Mouse (Mus musculus): ENCODE measurements at regions not wholly inside any gene's neighbourhood (a gene's known extent, or its start where the extent isn't known, plus 50 kb on each side); places are given as distances from the start of the nearest gene placed in this dataset.

GRCm38 (mm10) chr12:27537017-27537416, 194.6 kb upstream of the Sox11 start:
- no peak overlapping the region for H3K4me3 ChIP-seq
- H3K27ac ChIP-seq = peak overlapping the region; percentile 23; the same call in 1 of the 2 replicates
- no peaks in the 10 kb centered on the region for H3K27me3 ChIP-seq (ENCODE audit: insufficient read depth, poor library complexity, severe bottlenecking)
- peaks cover 20% of the 10 kb centered on the region for H3K4me1 ChIP-seq (replicated peaks)
- WGBS = 71% methylated on average over 9 of the region's 9 CpGs
- H3K9me3 ChIP-seq = no peaks in the 10 kb centered on the region
- H3K36me3 ChIP-seq = no peaks in the 10 kb centered on the region
- DNase-seq (ENCODE audit: low spot score) = no peak

- 60% methylated on average over 2 of the region's 2 CpGs for WGBS
- Histone ChIP-seq H3K4me1 (replicated peaks) (0 out of 2 replicates have a peak, but pooled peaks cover 3% of the 10 kb centered on the region), H3K9me3 (no peaks in the 10 kb centered on the region), H3K27ac (no peak overlapping the region), H3K36me3 (no peaks in the 10 kb centered on the region), H3K27me3 (ENCODE audit: insufficient read depth, poor library complexity, severe bottlenecking) (no peaks in the 10 kb centered on the region), H3K4me3 (no peak overlapping the region)
- DNase-seq (ENCODE audit: low spot score) = no peak
Observed at GRCm38 (mm10) chr12:27525604-27526003, 183.2 kb upstream of the Sox11 start.

GRCm38 (mm10) chr12:27513253-27513652, 170.9 kb upstream of the Sox11 start:
- DNase-seq (ENCODE audit: low spot score) = no peak
- 87% methylated on average over 3 of the region's 3 CpGs for WGBS
- Histone ChIP-seq H3K4me1 (replicated peaks) (no peaks in the 10 kb centered on the region), H3K4me3 (no peak overlapping the region), H3K27me3 (ENCODE audit: insufficient read depth, poor library complexity, severe bottlenecking) (no peaks in the 10 kb centered on the region), H3K36me3 (no peaks in the 10 kb centered on the region), H3K9me3 (no peaks in the 10 kb centered on the region), H3K27ac (no peak overlapping the region)

- Histone ChIP-seq H3K27me3 (ENCODE audit: insufficient read depth, poor library complexity, severe bottlenecking) (no peaks in the 10 kb centered on the region), H3K9me3 (no peaks in the 10 kb centered on the region), H3K4me1 (replicated peaks) (peaks cover 3% of the 10 kb centered on the region), H3K36me3 (no peaks in the 10 kb centered on the region), H3K4me3 (no peak overlapping the region), H3K27ac (no peak overlapping the region)
- no peak for DNase-seq (ENCODE audit: low spot score)
Observed at GRCm38 (mm10) chr12:27508226-27508560, 165.8 kb upstream of the Sox11 start.

GRCm38 (mm10) chr12:27507523-27508225, 165.3 kb upstream of the Sox11 start:
- no peak overlapping the region for H3K4me3 ChIP-seq
- no peak for DNase-seq (ENCODE audit: low spot score)
- 63% methylated on average over 5 of the region's 5 CpGs for WGBS
- H3K4me1 ChIP-seq (replicated peaks) = peaks cover 9% of the 10 kb centered on the region
- H3K27ac ChIP-seq = no peak overlapping the region
- no peaks in the 10 kb centered on the region for H3K9me3 ChIP-seq
- no peaks in the 10 kb centered on the region for H3K27me3 ChIP-seq (ENCODE audit: insufficient read depth, poor library complexity, severe bottlenecking)
- no peaks in the 10 kb centered on the region for H3K36me3 ChIP-seq

GRCm38 (mm10) chr12:27502716-27503486, 160.5 kb upstream of the Sox11 start:
- H3K4me1 ChIP-seq (replicated peaks) = peaks cover 32% of the 10 kb centered on the region
- 20% methylated on average over 6 of the region's 6 CpGs for WGBS
- no peak overlapping the region for H3K4me3 ChIP-seq
- peak; percentile 35 for DNase-seq (ENCODE audit: low spot score)
- H3K27ac ChIP-seq = peak overlapping the region; percentile 66
- H3K27me3 ChIP-seq (ENCODE audit: insufficient read depth, poor library complexity, severe bottlenecking) = no peaks in the 10 kb centered on the region
- no peaks in the 10 kb centered on the region for H3K9me3 ChIP-seq
- H3K36me3 ChIP-seq = no peaks in the 10 kb centered on the region

- Histone ChIP-seq H3K4me3 (no peak overlapping the region), H3K27me3 (ENCODE audit: insufficient read depth, poor library complexity, severe bottlenecking) (no peaks in the 10 kb centered on the region), H3K27ac (no peak overlapping the region), H3K4me1 (replicated peaks) (peaks cover 48% of the 10 kb centered on the region), H3K9me3 (no peaks in the 10 kb centered on the region), H3K36me3 (no peaks in the 10 kb centered on the region)
- 34% methylated on average over 5 of the region's 5 CpGs for whole genome bisulfite sequencing
- DNase-seq (ENCODE audit: low spot score) = no peak
Observed at GRCm38 (mm10) chr12:27500516-27500915, 158.1 kb upstream of the Sox11 start.

GRCm38 (mm10) chr12:27499276-27499675, 156.9 kb upstream of the Sox11 start:
- Histone ChIP-seq H3K27me3 (ENCODE audit: insufficient read depth, poor library complexity, severe bottlenecking) (no peaks in the 10 kb centered on the region), H3K4me1 (replicated peaks) (peaks cover 49% of the 10 kb centered on the region), H3K27ac (0 out of 2 replicates have a peak overlapping the region, but pooled peaks have one; percentile 23), H3K36me3 (no peaks in the 10 kb centered on the region), H3K9me3 (no peaks in the 10 kb centered on the region), H3K4me3 (no peak overlapping the region)
- no peak for DNase-seq (ENCODE audit: low spot score)
- WGBS = 41% methylated on average over 2 of the region's 2 CpGs

- Histone ChIP-seq H3K4me1 (replicated peaks) (peaks cover 42% of the 10 kb centered on the region), H3K27me3 (ENCODE audit: insufficient read depth, poor library complexity, severe bottlenecking) (no peaks in the 10 kb centered on the region), H3K4me3 (no peak overlapping the region), H3K9me3 (no peaks in the 10 kb centered on the region), H3K36me3 (no peaks in the 10 kb centered on the region), H3K27ac (peak overlapping the region; percentile 3)
- no peak for DNase-seq (ENCODE audit: low spot score)
- 52% methylated on average over 6 of the region's 6 CpGs for WGBS
Observed at GRCm38 (mm10) chr12:27496826-27497557, 154.6 kb upstream of the Sox11 start.

GRCm38 (mm10) chr12:27492270-27492669, 149.9 kb upstream of the Sox11 start:
- no peak for DNase-seq (ENCODE audit: low spot score)
- Histone ChIP-seq H3K9me3 (no peaks in the 10 kb centered on the region), H3K27ac (peak overlapping the region; percentile 50), H3K36me3 (no peaks in the 10 kb centered on the region), H3K4me3 (no peak overlapping the region), H3K27me3 (ENCODE audit: insufficient read depth, poor library complexity, severe bottlenecking) (0 out of 2 replicates have a peak, but pooled peaks cover 4% of the 10 kb centered on the region), H3K4me1 (replicated peaks) (peaks cover 34% of the 10 kb centered on the region)
- 27% methylated on average over 2 of the region's 2 CpGs for WGBS

- Histone ChIP-seq H3K27ac (no peak overlapping the region), H3K9me3 (no peaks in the 10 kb centered on the region), H3K36me3 (no peaks in the 10 kb centered on the region), H3K4me1 (replicated peaks) (no peaks in the 10 kb centered on the region), H3K27me3 (ENCODE audit: insufficient read depth, poor library complexity, severe bottlenecking) (no peaks in the 10 kb centered on the region), H3K4me3 (no peak overlapping the region)
- DNase-seq (ENCODE audit: low spot score) = no peak
Observed at GRCm38 (mm10) chr12:27481230-27481629, 138.9 kb upstream of the Sox11 start.

GRCm38 (mm10) chr12:27479601-27480001, 137.2 kb upstream of the Sox11 start:
- Histone ChIP-seq H3K9me3 (no peaks in the 10 kb centered on the region), H3K4me3 (no peak overlapping the region), H3K4me1 (replicated peaks) (no peaks in the 10 kb centered on the region), H3K27ac (no peak overlapping the region), H3K36me3 (no peaks in the 10 kb centered on the region), H3K27me3 (ENCODE audit: insufficient read depth, poor library complexity, severe bottlenecking) (no peaks in the 10 kb centered on the region)
- WGBS = 93% methylated on average over 7 of the region's 7 CpGs
- no peak for DNase-seq (ENCODE audit: low spot score)

GRCm38 (mm10) chr12:27474631-27475030, 132.3 kb upstream of the Sox11 start:
- no peak overlapping the region for H3K27ac ChIP-seq
- peaks cover 13% of the 10 kb centered on the region for H3K4me1 ChIP-seq (replicated peaks)
- no peaks in the 10 kb centered on the region for H3K36me3 ChIP-seq
- no peaks in the 10 kb centered on the region for H3K9me3 ChIP-seq
- H3K27me3 ChIP-seq (ENCODE audit: insufficient read depth, poor library complexity, severe bottlenecking) = no peaks in the 10 kb centered on the region
- no peak for DNase-seq (ENCODE audit: low spot score)
- 88% methylated on average over 4 of the region's 4 CpGs for WGBS
- no peak overlapping the region for H3K4me3 ChIP-seq

Measured in hindbrain, embryonic 10.5 days (tissue).